Mouse (Mus musculus) cortical plate, adult 2 months (tissue): ENCODE data around the gene Hspa12b.

Experiments used
- CTCF ChIP-seq: fragments of 200-500 bp; IDR thresholded peaks from 2 replicates; pipeline ENCODE4 v1.5.1; 2011; ENCODE audit warnings: mild to moderate bottlenecking, control low read depth, low read length; ENCODE audit not compliant: insufficient read depth; ENCODE audit errors: extremely low read depth
- POLR2A ChIP-seq: fragments of 200-500 bp; IDR thresholded peaks from 2 replicates; pipeline ENCODE4 v1.6.1; 2011; ENCODE audit warnings: mild to moderate bottlenecking, low read length, control low read depth; ENCODE audit not compliant: insufficient read depth; ENCODE audit errors: extremely low read depth

- no peak for TF ChIP-seq CTCF
- no peak for TF ChIP-seq POLR2A
Observed at GRCm38 (mm10) chr2:131096101-131096795, 30.8 kb upstream of the Hspa12b start.
